Mouse (Mus musculus) embryonic fibroblast, embryonic 13.5 days (primary cell): ENCODE data around the gene Crybg1.

Source experiments
- CTCF ChIP-seq: IDR thresholded peaks from 2 replicates; pipeline ENCODE4 v1.5.1; 2011; ENCODE audit warnings: mild to moderate bottlenecking, control low read depth, low read length, moderate library complexity, borderline replicate concordance; ENCODE audit not compliant: insufficient read depth
- POLR2A ChIP-seq: IDR thresholded peaks from 2 replicates; pipeline ENCODE4 v1.6.1; 2011; ENCODE audit warnings: low read depth, mild to moderate bottlenecking, control low read depth, low read length, moderate library complexity

- TF ChIP-seq CTCF: no peak
- no peak for TF ChIP-seq POLR2A
These were observed 137.2 kb downstream of the Crybg1 start for GRCm38 (mm10) chr10:44011408-44011807.
